Mouse (Mus musculus) brain, embryonic 18.5 days (tissue): ENCODE data around the gene Atp5j.

Source experiments
- DNase-seq: peaks from one replicate; pipeline ENCODE4 v3.0.0-alpha.2; 2012; ENCODE audit warnings: low read depth, low spot score

The Atp5j gene

GRCm38 (mm10) chr16:84807874-84808273 is 27.6 kb downstream of the Atp5j start:
- no peak for DNase-seq

- DNase-seq = no peak
These were observed 29.2 kb downstream of the Atp5j start for GRCm38 (mm10) chr16:84806175-84806574.

- DNase-seq = no peak
These were observed 30.6 kb downstream of the Atp5j start for GRCm38 (mm10) chr16:84804866-84805265.

GRCm38 (mm10) chr16:84802217-84802616 is 33.2 kb downstream of the Atp5j start:
- no peak for DNase-seq

- DNase-seq = no peak
These were observed 35.4 kb downstream of the Atp5j start for GRCm38 (mm10) chr16:84800038-84800437.

- DNase-seq = no peak
These were observed 38.7 kb downstream of the Atp5j start for GRCm38 (mm10) chr16:84796678-84797077.

GRCm38 (mm10) chr16:84795337-84795736 is 40.1 kb downstream of the Atp5j start:
- no peak for DNase-seq

GRCm38 (mm10) chr16:84793401-84793800 is 42.0 kb downstream of the Atp5j start:
- DNase-seq = no peak

GRCm38 (mm10) chr16:84790595-84791165 is 44.7 kb downstream of the Atp5j start:
- no peak for DNase-seq

- no peak for DNase-seq
These were observed 50.5 kb downstream of the Atp5j start for GRCm38 (mm10) chr16:84784966-84785365.

- DNase-seq = no peak
These were observed 52.1 kb downstream of the Atp5j start for GRCm38 (mm10) chr16:84783279-84783678.

- no peak for DNase-seq
These were observed 55.7 kb downstream of the Atp5j start for GRCm38 (mm10) chr16:84779718-84780117.

- DNase-seq = no peak
These were observed 56.4 kb downstream of the Atp5j start for GRCm38 (mm10) chr16:84778861-84779630.

- DNase-seq = no peak
These were observed 57.0 kb downstream of the Atp5j start for GRCm38 (mm10) chr16:84778431-84778830.
